Mouse (Mus musculus): ENCODE measurements around the gene Ube2r2. TPM values are rescaled to one million over a fixed set of nuclear protein-coding genes. Genes with fewer than 3 reads are reported as not detected.

The Ube2r2 gene
- polyA plus RNA-seq, 1 experiment from 2014 or later = 68.7 TPM

DNA sequence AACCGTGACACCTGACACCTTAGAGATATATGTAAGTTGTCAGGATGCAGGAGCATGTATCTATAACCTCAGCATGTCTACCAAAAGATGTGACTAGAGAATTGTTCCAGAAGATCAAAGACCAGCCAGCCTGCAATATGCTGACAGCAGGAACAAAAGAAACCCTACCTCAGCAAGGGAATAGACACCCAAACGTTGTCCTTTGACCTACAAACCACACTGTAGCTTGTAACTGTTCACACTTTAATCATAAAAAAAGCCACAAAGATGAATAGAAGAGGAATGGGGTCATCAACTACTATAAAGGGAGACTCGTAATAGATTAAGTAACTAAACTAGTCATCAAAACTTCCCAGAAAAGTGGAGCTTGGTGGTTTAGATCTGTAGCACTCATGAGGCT lies 105.4 kb downstream of the Ube2r2 start:
- no peaks in the 10 kb centered on the region; the same call in 1 of the 2 replicates for H3K36me3 ChIP-seq (replicated peaks; ENCODE audit: control insufficient read depth, insufficient read depth)
- 87% methylated on average over 3 of the region's 3 CpGs for WGBS
- no peaks in the 10 kb centered on the region for H3K27me3 ChIP-seq (ENCODE audit: control insufficient read depth, insufficient read depth, low read length)
- H3K9me3 ChIP-seq (ENCODE audit: control insufficient read depth, low read length) = no peaks in the 10 kb centered on the region
- no peak for DNase-seq (ENCODE audit: low spot score)
- H3K27ac ChIP-seq = no peak overlapping the region
- H3K9ac ChIP-seq = no peak overlapping the region
- no peaks in the 10 kb centered on the region for H3K4me1 ChIP-seq (replicated peaks; ENCODE audit: control insufficient read depth, insufficient read depth, low read length)
- H3K4me3 ChIP-seq (replicated peaks; ENCODE audit: low read length) = no peak overlapping the region
- no peak overlapping the region for H3K4me2 ChIP-seq (replicated peaks)
- no peak for ATAC-seq (ENCODE audit: low FRiP score)

Other genes starting within 250 kb of the Ube2r2 start
- not detected in 2 replicates for gene Spink4, start 215.7 kb upstream of the Ube2r2 start, polyA plus RNA-seq (2014; fragmentation: Nextera tagmentation; extraction: Ambion mirVana)
- gene Bag1, start 187.4 kb upstream of the Ube2r2 start, polyA plus RNA-seq (2014; fragmentation: Nextera tagmentation; extraction: Ambion mirVana) = 207 and 215 TPM in 2 replicates
- gene Chmp5, start 187.3 kb upstream of the Ube2r2 start, polyA plus RNA-seq (2014; fragmentation: Nextera tagmentation; extraction: Ambion mirVana) = 147 and 156 TPM in 2 replicates
- 99.1 and 99.7 TPM in 2 replicates for gene Nfx1, start 164.8 kb upstream of the Ube2r2 start, polyA plus RNA-seq (2014; fragmentation: Nextera tagmentation; extraction: Ambion mirVana)
- gene Aqp7, start 87.6 kb upstream of the Ube2r2 start, polyA plus RNA-seq (2014; fragmentation: Nextera tagmentation; extraction: Ambion mirVana) = not detected in 2 replicates
- gene Aqp3, start 37.6 kb upstream of the Ube2r2 start, polyA plus RNA-seq (2014; fragmentation: Nextera tagmentation; extraction: Ambion mirVana) = 0.17 TPM in 1 of 2 replicates, not detected in the other
- gene Nol6, start 11.3 kb upstream of the Ube2r2 start, polyA plus RNA-seq (2014; fragmentation: Nextera tagmentation; extraction: Ambion mirVana) = 38.4 and 41.5 TPM in 2 replicates
- gene Ubap2, start 139.4 kb downstream of the Ube2r2 start, polyA plus RNA-seq (2014; fragmentation: Nextera tagmentation; extraction: Ambion mirVana) = 49.7 and 50.2 TPM in 2 replicates
- gene Dcaf12, start 179.1 kb downstream of the Ube2r2 start, polyA plus RNA-seq (2014; fragmentation: Nextera tagmentation; extraction: Ambion mirVana) = 55.7 and 63.8 TPM in 2 replicates
- gene Ubap1, start 213.3 kb downstream of the Ube2r2 start, polyA plus RNA-seq (2014; fragmentation: Nextera tagmentation; extraction: Ambion mirVana) = 64.1 and 68.7 TPM in 2 replicates

Measured in hindbrain, embryonic 14.5 days (tissue).